Mouse (Mus musculus) kidney, adult 2 months (tissue): ENCODE data around the gene Elk3. TPM values are rescaled to one million over a fixed set of nuclear protein-coding genes. Genes with fewer than 3 reads are reported as not detected.
A peak's percentile ranks its signal among the peaks of the same experiment; 100 is the strongest.

Experiments used
- DNase-seq: peaks from one replicate; pipeline ENCODE4 v3.0.0; 2021
- H3K27ac ChIP-seq: fragments of 200-500 bp; 2 replicates; pipeline ENCODE4 v1.5.1; 2012; ENCODE audit warnings: low read depth, low read length, control low read depth, inconsistent platforms; ENCODE audit not compliant: insufficient read depth
- H3K27me3 ChIP-seq: fragments of 200-500 bp; replicated peaks from 2 replicates; pipeline ENCODE4 v1.6.1; 2012; ENCODE audit warnings: mild to moderate bottlenecking, moderate library complexity, low read length, inconsistent platforms; ENCODE audit not compliant: control insufficient read depth, insufficient read depth
- H3K36me3 ChIP-seq: fragments of 200-500 bp; 2 replicates; pipeline ENCODE4 v1.6.1; 2012; ENCODE audit warnings: mild to moderate bottlenecking, moderate library complexity, low read length, inconsistent platforms; ENCODE audit not compliant: control insufficient read depth, insufficient read depth
- H3K4me1 ChIP-seq: fragments of 200-500 bp; 2 replicates; pipeline ENCODE4 v1.6.1; 2011; ENCODE audit warnings: low read length; ENCODE audit not compliant: control insufficient read depth, insufficient read depth
- H3K4me3 ChIP-seq: fragments of 200-500 bp; 2 replicates; pipeline ENCODE4 v1.5.1; 2011; ENCODE audit warnings: mild to moderate bottlenecking, low read depth, low read length, control low read depth; ENCODE audit not compliant: insufficient read depth
- CTCF ChIP-seq: fragments of 200-500 bp; conservative IDR thresholded peaks from 2 replicates; pipeline ENCODE4 v1.5.1; 2011; ENCODE audit warnings: low read depth, mild to moderate bottlenecking, control low read depth, low read length, moderate library complexity, mixed read lengths; ENCODE audit not compliant: insufficient read depth, insufficient read length
- POLR2A ChIP-seq: fragments of 200-500 bp; IDR thresholded peaks from one replicate; pipeline ENCODE4 v1.6.1; 2011; ENCODE audit warnings: low read depth, low read length, control low read depth
- WGBS: fragments of 180-500 bp; shearing (Covaris S2); methylation state at CpG from one replicate; pipeline ENCODE4 v1.1.7; 2018; 5-methylcytosine and 5-hydroxymethylcytosine counted together
- polyA plus RNA-seq: library from polyadenylated mRNA; depleted of rRNA; stranded (reverse); fragments of >200 nt; gene quantifications from 2 replicates; pipeline ENCODE4 v1.2.3, GENCODE M21; 2012

Elk3 gene
- polyA plus RNA-seq, 1 experiment: 28.1 TPM

GRCm38 (mm10) chr10:93231490-93231889 lies 79.4 kb downstream of the Elk3 start:
- DNase-seq: no peak
- TF ChIP-seq POLR2A (no peak), CTCF (no peak)
- Histone ChIP-seq H3K4me3 (no peak overlapping the region), H3K27ac (no peak overlapping the region), H3K27me3 (no peaks in the 10 kb centered on the region), H3K4me1 (no peaks in the 10 kb centered on the region), H3K36me3 (no peaks in the 10 kb centered on the region)
- 73% methylated on average over 4 of the region's 4 CpGs for WGBS

- H3K4me1 ChIP-seq: no peaks in the 10 kb centered on the region
- H3K4me3 ChIP-seq: no peak overlapping the region
- H3K36me3 ChIP-seq: no peaks in the 10 kb centered on the region
- no peaks in the 10 kb centered on the region for H3K27me3 ChIP-seq
- DNase-seq: no peak
- TF ChIP-seq POLR2A: no peak
- no peak for TF ChIP-seq CTCF
- no peak overlapping the region for H3K27ac ChIP-seq
- 77% methylated on average over 11 of the region's 11 CpGs for WGBS
Observed at GRCm38 (mm10) chr10:93228401-93229007, 82.4 kb downstream of the Elk3 start.

GRCm38 (mm10) chr10:93227921-93228320 lies 83.0 kb downstream of the Elk3 start:
- no peaks in the 10 kb centered on the region for H3K4me1 ChIP-seq
- 72% methylated on average over 8 of the region's 8 CpGs for WGBS
- TF ChIP-seq CTCF (no peak), POLR2A (no peak)
- H3K27me3 ChIP-seq: no peaks in the 10 kb centered on the region
- no peak for DNase-seq
- H3K36me3 ChIP-seq: no peaks in the 10 kb centered on the region
- no peak overlapping the region for H3K27ac ChIP-seq
- H3K4me3 ChIP-seq: no peak overlapping the region

DNA sequence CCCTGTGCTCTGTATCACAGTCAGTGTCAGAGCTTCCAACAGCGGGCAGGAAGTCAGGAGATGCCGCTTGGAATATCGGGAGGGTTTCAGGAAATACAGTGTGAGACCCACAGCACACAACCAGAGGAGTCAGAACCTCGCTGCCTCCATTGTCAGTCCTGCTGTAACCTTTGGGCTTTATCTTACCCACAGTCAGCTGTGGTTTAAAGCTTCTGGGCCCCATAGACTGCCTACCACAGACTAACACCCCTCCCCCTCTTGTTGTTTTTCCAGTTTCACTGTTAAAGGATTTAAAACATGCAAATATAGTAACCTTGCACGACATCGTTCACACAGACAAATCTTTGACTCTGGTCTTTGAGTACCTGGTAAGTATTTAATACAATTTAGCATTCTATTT lies 85.2 kb downstream of the Elk3 start:
- H3K4me1 ChIP-seq: no peaks in the 10 kb centered on the region
- no peak overlapping the region for H3K27ac ChIP-seq
- no peaks in the 10 kb centered on the region for H3K36me3 ChIP-seq
- DNase-seq: no peak
- TF ChIP-seq POLR2A (no peak), CTCF (no peak)
- WGBS: 67% methylated on average over 6 of the region's 6 CpGs
- no peaks in the 10 kb centered on the region for H3K27me3 ChIP-seq
- no peak overlapping the region for H3K4me3 ChIP-seq

DNA sequence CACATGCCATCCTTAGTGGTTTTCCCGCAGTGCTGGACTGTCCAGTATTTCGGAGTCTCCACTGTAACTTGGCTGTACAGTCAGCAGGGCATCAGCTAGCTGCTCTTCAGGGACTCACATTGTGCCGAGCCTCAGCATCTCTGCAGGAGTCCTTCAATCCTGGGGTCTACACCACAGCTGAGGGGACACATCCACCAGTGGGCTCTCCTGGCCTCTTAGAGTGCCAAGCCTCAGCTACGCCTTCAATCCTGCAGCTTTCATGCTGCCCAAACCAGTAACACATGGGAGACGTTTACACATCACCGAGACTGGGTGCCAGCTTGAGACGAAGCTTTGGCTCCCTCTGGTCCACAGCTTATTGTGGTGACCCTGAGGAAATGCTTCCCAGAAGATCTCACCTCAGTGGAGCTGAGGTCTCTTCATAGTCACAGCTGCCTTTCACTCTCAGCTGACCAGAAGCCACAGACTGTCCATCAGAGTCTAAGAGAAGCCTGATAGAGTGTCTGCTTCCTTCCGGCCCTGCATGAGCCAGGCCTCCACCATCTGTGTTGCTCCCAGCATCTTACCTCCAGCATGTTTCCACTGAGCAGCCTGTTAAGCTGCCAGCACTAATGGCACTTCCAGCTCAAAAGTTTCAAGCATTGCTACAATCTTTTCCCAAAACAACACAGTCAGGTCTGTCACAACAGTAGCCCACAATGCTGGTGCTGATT lies 95.7 kb downstream of the Elk3 start:
- H3K4me1 ChIP-seq: peaks cover 12% of the 10 kb centered on the region
- no peaks in the 10 kb centered on the region for H3K27me3 ChIP-seq
- no peak overlapping the region for H3K4me3 ChIP-seq
- no peaks in the 10 kb centered on the region; the same call in 1 of the 2 replicates for H3K36me3 ChIP-seq
- H3K27ac ChIP-seq: no peak overlapping the region
- 83% methylated on average over 8 of the region's 8 CpGs for WGBS
- DNase-seq: no peak
- TF ChIP-seq POLR2A (no peak), CTCF (no peak)

DNA sequence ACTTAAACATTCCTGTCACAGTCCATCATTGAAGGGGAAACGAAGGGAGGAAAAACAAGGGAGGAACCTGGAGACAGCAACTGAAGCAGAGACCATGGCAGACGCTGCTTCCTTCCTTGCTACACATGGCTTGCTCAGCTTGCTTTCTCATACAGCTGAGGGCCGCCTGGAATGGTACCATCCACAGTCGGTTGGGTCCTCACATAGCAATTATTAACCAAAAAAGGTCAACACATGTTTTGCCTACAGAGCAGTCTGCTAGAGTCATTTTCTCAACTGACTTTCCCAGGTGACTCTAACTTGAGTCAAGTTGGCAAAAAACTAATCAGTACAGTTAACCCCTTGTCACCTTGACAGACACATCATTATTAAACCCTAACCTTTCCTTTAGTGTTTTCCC lies 96.7 kb downstream of the Elk3 start:
- no peaks in the 10 kb centered on the region; the same call in 1 of the 2 replicates for H3K36me3 ChIP-seq
- TF ChIP-seq CTCF (no peak), POLR2A (no peak)
- H3K27ac ChIP-seq: peak overlapping the region; percentile 32; the same call in 1 of the 2 replicates
- no peaks in the 10 kb centered on the region for H3K27me3 ChIP-seq
- H3K4me1 ChIP-seq: peaks cover 12% of the 10 kb centered on the region
- peak; percentile 85 for DNase-seq
- WGBS: 24% methylated on average over 4 of the region's 4 CpGs
- H3K4me3 ChIP-seq: no peak overlapping the region

DNA sequence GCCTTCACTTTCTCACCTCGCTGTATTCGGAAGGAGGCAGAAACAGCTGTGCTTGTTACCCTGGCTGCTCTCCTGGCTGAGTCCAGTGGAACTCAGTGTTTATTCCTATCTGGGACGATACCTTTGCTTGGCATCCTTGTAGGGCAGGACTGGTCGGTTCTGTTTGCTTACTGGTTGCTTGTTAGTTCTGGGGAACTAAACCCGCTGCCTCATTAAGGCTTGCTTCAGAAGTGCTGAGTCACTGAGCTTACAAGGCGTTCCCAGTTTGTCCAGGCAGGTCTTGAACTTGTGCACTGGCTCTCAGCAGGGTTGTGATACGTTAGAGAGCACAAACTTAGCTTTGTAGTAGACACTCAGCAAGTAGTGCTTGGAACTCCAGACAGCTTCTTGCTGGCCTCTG lies 97.6 kb downstream of the Elk3 start:
- WGBS: 73% methylated on average over 7 of the region's 7 CpGs
- no peak for DNase-seq

More for the DNA sequence above, 97.6 kb downstream of the Elk3 start:
- TF ChIP-seq CTCF (no peak), POLR2A (no peak)
- peaks cover 12% of the 10 kb centered on the region for H3K4me1 ChIP-seq
- no peaks in the 10 kb centered on the region; the same call in 1 of the 2 replicates for H3K36me3 ChIP-seq
- no peak overlapping the region for H3K4me3 ChIP-seq
- H3K27me3 ChIP-seq: no peaks in the 10 kb centered on the region
- peak overlapping the region; percentile 0; the same call in 1 of the 2 replicates for H3K27ac ChIP-seq
